Mouse (Mus musculus): ENCODE data around the gene Hic2. TPM values are rescaled to one million over a fixed set of nuclear protein-coding genes. Genes with fewer than 3 reads are reported as not detected.

The Hic2 gene
- total RNA-seq, 2 experiments from 2014 or later: 5.3 to 5.4 TPM

Other genes starting within 250 kb of the Hic2 start
- gene Ypel1, start 163.9 kb upstream of the Hic2 start, total RNA-seq (2021): 10 to 100 TPM; 42.6 TPM
- 10 to 100 TPM; 76.3 to 92.1 TPM for gene Ppil2, start 122.3 kb upstream of the Hic2 start, total RNA-seq (2021)
- gene 2610318N02Rik, start 108.4 kb upstream of the Hic2 start, total RNA-seq (2021): 1 to 10 TPM; 1.4 to 2.2 TPM
- 10 to 100 TPM; 19.9 to 34.7 TPM for gene Sdf2l1, start 101.2 kb upstream of the Hic2 start, total RNA-seq (2021)
- gene Ydjc, start 89.0 kb upstream of the Hic2 start, total RNA-seq (2021): 10 to 100 TPM; 27.5 to 27.6 TPM
- 1 to 10 TPM; 2.0 to 2.9 TPM for gene Ccdc116, start 86.3 kb upstream of the Hic2 start, total RNA-seq (2021)
- 100 to 1,000 TPM; 123 to 145 TPM for gene Ube2l3, start 30.9 kb upstream of the Hic2 start, total RNA-seq (2021)
- 1 to 10 TPM; 1.7 to 2.0 TPM for gene Rimbp3, start 25.0 kb upstream of the Hic2 start, total RNA-seq (2021)
- gene Tmem191c, start 42.5 kb downstream of the Hic2 start, total RNA-seq (2021): 100 to 1,000 TPM; 102 to 115 TPM
- 1 to 10 TPM; 1.9 to 2.5 TPM for gene Serpind1, start 97.8 kb downstream of the Hic2 start, total RNA-seq (2021)
- gene Snap29, start 172.4 kb downstream of the Hic2 start, total RNA-seq (2021): 10 to 100 TPM; 19.7 to 20.5 TPM
- gene Pi4ka, start 172.7 kb downstream of the Hic2 start, total RNA-seq (2021): 100 to 1,000 TPM; 346 to 353 TPM
- 10 to 100 TPM; 30.8 to 34.0 TPM for gene Crkl, start 218.4 kb downstream of the Hic2 start, total RNA-seq (2021)